Mouse (Mus musculus) lung, adult 2 months (tissue): ENCODE data around the gene Zc3h6.

Experiments used
- CTCF ChIP-seq: fragments of 200-500 bp; IDR thresholded peaks from 2 replicates; pipeline ENCODE4 v1.5.1; 2011; ENCODE audit warnings: mild to moderate bottlenecking, low read length, control low read depth; ENCODE audit not compliant: insufficient read depth
- POLR2A ChIP-seq: fragments of 200-500 bp; IDR thresholded peaks from 2 replicates; pipeline ENCODE4 v1.6.1; 2011; ENCODE audit warnings: low read depth, mild to moderate bottlenecking, control low read depth, low read length, borderline replicate concordance; ENCODE audit errors: extremely low read depth

DNA sequence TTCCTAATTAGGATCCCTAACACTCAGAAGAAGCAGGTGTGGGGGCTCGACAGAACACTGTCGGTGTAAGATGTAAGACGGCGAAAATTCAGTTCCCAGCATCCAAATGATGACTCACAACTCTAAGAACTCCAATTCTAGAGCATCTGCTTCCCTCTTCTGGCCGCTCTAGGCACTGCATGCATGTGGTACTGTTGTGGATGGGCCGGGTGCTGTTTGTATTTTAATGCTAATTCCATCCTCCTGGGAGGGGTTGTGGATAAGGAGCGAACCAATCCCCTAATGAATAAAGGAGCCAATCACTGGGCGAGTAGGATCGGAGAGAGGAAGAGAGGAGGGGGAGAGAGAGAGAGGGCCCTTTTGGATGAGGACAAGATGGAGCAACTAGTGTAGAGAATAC, 89.4 kb downstream of the Zc3h6 start:
- peak; percentile 60 for TF ChIP-seq CTCF
- no peak for TF ChIP-seq POLR2A
